1 mouse cellular context compared by ENCODE assay signal in the genomic region with DNA sequence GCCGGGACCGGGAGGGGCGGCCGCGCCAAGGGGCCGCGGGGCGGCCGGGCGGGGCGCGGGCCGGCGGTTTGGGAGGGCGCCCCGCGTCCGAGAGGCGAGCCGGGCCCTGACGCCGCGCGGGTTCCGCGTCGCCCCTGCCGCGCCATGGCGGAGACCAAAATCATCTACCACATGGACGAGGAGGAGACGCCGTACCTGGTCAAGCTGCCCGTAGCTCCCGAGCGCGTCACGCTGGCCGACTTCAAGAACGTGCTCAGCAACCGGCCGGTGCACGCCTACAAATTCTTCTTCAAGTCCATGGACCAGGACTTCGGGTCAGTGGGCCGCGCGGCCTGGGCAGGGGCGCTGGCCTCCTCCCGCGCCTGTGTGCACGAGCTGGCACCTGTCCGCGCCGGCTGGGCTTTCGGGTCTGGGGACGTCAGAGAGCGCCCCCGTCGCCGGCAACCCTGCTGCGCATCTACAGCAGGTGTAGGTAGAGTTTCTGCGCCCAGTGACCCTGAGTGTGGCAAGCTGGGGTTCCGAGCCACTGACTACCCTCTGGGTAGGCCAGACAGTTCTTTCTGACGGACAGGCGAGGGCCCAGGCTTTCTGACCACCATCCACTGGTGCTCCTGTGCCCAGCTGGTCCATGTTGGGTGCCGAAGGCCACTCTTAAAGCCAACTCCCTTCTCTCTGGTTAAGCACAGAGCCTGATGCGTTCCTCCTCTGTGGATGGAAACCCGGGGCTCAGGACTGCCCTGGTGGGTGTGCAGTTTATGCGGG.
TF ChIP-seq lines count a peak whose summit lies in the region.

No protein-coding gene starts in this region.

TF ChIP-seq in ES-E14, 5 proteins besides CTCF, POLR2A, EP300 and RAD21:
- no peak for TF ChIP-seq MAFK (IDR thresholded peaks at IDR 0.05; ENCODE audit: insufficient read depth, low read depth, low read length)
- TF ChIP-seq CHD2 (IDR thresholded peaks at IDR 0.05; ENCODE audit: low read depth, low read length), result no peak
- no peak for TF ChIP-seq ZC3H11A (IDR thresholded peaks at IDR 0.05; ENCODE audit: borderline replicate concordance, low read depth, low read length)
- TF ChIP-seq HCFC1 (IDR thresholded peaks at IDR 0.05; ENCODE audit: borderline replicate concordance, insufficient read depth, low read length), result no peak
- TF ChIP-seq ZNF384 (IDR thresholded peaks at IDR 0.05; ENCODE audit: low read depth, low read length), result no peak
